Mouse (Mus musculus) heart, adult 18-20 months (tissue): ENCODE results near the gene Stk38l. TPM values are rescaled to one million over a fixed set of nuclear protein-coding genes. Genes with fewer than 3 reads are reported as not detected.
"Not testable (repeated sequence)": the region's sequence is repeated elsewhere in the genome, so short reads cannot be mapped to it uniquely, and the experiment has no call there.

Experiments used
- DNase-seq, 2 experiments: peaks; one replicate each; pipeline ENCODE4 v3.0.0; 2021 to 2022; ENCODE audit warnings: mixed read lengths in 1 of 2
- total RNA-seq, 2 experiments: library from RNA; stranded (reverse); gene quantifications; 2 replicates each; pipeline ENCODE4 v1.2.3; 2021

Stk38l gene
- total RNA-seq, 2 experiments from 2014 or later = 12.8 to 13.7 TPM

DNA sequence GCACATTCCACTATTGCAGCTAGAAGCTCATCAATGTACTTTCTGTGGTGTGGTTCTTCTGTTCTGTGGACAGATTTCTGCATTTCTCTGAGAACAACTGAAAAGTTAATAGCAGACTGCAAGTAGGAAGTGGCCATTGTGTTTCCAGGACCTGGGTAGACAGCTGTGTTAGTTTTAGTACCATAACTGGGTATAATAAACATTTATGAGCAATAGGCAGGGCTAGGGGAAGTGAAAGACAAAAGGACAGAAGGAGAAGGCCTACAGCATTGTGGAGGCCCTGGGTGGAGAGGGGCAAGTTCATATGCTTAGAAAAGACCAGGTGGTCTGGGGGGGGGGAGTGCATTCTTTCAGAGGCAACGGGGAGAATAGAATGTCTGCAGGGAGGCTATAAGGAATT lies 8.8 kb downstream of the Stk38l start:
- no peak for DNase-seq

DNA sequence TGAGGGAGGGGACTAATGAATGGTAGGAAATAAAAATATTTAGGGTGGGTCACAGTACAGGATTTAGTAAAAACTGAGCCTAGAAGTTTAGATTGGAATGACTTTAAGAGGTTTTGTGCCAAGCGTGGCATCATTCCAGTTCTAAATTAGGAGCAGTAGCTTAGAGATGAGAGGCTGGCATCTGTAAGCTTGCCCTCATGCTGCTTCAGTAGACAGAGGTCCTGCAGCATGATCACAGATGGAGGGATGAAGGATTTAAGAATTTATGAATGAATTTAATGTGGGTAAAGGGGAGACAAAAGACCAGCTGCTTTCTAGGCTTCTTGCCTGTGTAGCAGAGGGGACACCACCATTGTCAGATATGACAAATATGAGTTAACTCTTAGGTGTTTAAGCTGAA lies 14.1 kb downstream of the Stk38l start:
- peak; percentile 56 to 58 for DNase-seq

DNA sequence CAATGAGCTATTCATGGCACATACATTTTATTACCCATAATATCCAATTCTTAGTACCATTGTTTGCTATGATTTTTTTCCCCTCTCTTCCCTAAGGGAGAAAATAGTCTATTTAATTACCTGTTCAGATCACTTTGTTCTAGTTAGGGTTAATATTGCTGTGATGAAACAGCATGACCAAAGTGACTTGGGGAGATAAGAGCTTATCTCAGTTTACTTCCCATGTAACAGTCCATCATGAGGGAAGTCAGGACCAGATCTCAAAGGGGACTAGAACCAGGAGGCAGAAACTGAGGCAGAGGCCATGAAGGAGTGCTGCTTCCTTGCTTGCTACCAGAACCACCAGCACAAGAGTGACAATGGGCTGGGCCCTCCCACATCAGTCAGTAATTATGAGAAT lies 15.9 kb downstream of the Stk38l start:
- DNase-seq = no peak

DNA sequence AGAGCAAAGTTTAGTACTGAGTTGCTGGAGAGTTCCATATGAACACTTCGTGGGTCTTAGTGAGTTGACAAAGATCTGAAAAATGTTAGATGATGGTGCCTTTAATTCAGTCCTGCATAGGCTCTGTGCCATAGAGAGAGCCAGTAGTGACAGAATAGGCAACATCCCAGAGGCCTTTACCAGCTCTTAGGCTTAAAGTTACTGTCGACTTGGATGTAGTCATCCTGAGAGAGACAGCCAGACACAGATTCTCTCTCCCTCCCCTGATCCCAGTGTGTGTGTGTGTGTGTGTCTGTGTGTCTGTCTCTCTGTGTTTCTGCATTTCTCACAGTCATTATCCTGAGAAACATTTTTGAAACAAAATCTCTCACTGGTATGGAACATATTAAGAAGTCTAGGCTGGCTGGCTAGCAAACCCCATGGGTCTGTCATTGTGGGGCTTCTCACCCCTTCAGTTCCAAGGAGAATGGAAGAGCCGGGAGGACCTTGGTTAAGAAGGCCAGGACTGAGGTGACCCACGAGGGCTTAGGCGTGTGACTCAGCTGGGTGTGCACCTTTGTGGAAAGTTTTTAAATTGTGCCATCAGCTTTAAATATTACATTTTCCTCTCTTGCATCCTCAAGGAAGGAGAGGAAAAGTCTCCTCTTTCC lies 17.3 kb downstream of the Stk38l start:
- DNase-seq = no peak

DNA sequence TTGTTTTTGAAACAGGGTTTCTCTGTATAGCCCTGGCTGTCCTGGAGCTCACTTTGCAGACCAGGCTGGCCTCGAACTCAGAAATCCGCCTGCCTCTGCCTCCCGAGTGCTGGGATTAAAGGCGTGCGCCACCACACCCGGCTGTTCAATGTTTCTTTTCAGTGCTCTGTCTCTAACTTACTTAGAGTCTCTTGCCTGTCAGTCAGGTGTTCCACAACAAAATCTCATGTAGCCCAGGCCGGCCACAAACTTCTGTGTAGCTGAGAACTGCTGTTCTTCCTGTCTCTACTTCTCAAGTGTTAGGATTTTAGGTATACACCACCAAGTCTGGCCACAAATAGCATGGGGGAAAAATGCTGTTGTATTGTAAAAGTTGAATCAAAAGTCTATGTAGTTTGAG lies 19.5 kb downstream of the Stk38l start:
- not testable (repeated sequence) for DNase-seq

DNA sequence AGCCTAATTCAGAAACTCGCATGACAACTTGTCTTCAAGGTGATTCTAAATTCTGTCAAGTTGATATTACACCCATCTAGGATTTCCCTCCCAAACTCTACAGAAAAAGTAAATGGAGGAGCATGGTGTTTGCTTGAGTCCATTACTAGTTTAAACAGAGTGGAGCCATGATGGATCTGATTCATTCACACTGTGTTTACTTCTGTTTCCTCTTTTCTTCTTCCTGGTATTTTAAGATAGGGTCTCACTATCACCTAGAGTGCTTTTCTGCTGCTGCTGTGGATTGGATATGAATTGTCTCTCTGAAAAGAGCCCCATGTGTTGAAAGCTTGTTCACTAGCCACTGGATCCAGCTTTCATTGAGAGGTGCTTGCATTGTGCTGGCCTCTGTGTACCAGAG lies 20.4 kb downstream of the Stk38l start:
- no peak for DNase-seq

DNA sequence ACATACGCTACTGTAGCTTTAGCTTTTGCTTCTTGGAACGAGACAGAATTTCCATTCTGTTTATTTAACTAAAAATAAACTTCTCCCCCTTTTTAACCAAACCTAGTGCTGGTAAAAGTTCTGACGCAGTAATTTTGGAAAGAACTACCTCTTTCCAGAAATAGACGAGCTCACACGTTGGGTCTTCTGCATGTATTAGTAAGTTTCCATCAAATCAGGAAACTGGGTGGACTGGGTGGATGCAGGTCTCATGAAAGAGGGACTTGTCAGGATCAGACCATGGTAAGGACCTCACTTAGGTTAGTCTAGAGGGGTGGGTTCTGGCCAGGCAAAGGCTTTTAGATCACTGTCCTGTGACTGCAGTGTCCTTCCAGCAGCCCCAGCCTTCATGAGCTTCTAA lies 21.8 kb downstream of the Stk38l start:
- DNase-seq = no peak

DNA sequence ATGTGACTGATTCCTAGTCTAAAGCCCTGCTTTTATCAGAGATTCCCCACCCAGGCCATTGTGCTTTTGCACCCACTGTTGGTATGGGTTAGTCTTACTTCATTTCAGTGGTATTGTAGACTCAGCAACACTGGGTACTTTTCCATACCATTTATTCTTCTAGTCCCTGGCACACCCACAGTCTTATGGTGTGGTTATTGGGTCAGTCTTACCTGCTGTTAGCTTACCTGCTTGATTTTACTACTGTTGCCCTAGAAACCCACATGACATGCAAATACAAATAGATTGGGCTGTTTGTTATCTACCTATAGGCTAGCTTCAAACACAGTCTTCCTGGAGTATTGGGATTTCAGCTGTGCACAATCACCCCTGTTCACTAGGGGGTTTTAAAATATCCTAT lies 22.3 kb downstream of the Stk38l start:
- DNase-seq = no peak

DNA sequence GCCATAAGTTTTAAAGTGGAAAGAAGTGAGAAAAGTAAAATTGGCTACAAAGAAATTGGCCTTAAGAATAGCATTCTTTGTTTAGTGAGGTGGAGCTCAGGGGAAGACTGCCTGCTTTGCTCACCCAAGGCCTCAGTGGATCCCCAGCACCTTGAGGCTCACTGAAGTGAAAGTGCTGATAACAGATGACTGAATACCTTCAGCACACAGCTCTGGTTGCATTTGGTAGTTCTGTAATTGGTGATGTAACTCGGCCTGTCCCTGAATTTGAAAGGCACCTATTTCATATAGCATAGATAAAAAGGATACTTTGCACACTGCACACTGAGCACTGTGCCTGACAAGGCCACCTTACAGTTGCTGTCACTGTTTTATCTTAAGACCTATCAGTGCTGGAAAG lies 23.5 kb downstream of the Stk38l start:
- no peak for DNase-seq

DNA sequence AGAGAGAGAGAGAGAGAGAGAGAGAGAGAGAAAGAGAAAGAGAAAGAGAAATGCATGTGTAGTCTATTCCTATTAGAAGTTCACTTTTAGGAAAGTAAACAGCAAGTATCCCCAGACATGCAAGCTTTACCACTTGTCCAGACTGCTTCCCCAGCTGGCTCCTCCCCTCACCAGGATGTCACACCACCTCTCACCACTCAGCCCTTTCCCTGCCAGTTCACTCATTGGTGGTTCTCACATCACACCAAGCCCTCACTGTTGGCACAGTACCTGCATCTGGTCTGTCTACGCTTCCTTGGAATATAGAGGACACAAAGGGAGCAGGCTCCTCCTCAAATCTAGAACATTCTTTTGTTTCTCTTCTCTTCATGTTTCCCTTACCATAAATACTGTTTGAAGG lies 26.9 kb downstream of the Stk38l start:
- peak in 1 of 2 experiments; percentile 36 for DNase-seq

DNA sequence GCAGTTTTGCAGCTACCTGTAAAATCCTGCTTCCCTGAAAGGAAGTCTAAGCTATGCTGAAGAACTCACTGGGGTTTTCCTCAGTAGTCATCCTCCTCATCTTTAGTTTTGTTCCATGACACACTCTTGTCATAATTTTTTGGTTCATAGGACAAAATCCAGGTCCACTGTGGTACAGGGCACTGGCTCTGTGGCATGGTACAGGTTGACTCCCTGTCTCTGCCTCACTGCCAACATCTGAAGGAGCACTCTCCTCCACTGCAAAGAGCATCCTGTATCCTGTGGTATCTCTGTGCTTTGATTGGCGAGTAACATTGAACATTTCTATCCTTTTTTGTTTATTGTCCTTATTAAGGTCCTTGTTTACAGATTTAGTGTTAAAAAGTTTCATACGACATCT lies 27.4 kb downstream of the Stk38l start:
- no peak for DNase-seq

DNA sequence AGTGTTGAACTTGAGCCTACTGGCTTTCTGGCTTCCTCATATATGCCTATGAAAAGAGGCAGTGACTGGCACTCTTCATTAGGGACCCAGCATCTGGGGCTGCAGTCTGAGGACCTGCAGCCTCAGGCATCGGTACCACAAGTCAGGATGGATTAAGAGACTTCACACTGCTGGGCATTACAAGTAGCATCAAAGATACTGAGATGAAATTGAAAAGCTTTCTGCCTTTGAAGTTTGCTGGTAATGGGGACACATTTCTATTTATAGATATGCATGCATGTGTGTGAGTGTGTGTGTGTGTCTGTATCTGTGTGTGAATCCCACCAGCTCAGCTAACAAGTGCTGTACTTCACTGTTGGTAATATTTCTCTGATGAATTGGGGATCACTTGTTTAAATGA lies 27.8 kb downstream of the Stk38l start:
- DNase-seq = no peak

DNA sequence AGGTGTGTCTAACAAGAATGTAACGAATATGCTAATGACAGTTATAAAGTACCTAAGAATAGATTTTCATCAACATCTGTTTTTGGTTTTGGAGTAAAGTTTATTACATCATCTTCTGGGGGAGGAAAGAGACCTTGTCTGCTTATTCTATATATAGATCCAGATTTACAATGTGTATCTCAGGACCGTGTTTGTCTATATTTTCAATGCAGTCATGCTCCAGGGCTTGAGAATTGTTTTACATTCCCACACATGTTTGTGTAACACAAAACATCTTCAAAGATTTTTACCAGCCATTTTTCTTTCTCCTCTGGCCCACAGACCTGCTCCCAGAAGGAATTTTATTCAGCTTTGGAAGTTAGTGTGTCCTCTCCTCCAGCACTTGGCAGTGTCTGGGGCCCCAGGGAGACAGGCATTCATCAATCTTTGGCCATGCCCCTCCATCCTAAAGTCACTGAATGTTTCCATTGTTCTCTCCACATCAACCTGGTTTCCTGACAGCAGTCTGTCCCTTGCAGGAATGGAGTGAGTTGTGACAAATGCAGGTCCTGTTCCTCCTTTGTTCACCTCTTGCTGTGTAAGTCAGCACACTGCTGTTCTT lies 28.9 kb downstream of the Stk38l start:
- no peak for DNase-seq

DNA sequence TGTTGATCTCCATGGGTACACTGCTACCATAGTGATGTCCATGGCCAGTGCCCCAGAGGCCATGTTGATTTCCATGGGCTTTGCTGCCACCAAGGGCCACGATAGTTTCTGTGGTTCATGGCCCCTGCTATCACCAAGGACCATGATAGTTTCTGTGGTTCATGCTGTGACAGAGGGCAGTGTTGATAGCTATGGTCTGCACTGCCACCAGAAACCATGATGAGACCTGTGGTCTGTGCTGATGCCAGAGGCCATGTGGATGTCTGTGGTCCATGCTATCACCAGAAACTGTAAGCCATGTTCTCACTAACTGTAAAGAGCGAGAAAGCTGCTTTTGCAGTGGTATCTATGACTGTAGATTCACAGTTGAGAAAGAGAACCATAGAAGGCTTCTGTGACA lies 30.3 kb downstream of the Stk38l start:
- no peak for DNase-seq

DNA sequence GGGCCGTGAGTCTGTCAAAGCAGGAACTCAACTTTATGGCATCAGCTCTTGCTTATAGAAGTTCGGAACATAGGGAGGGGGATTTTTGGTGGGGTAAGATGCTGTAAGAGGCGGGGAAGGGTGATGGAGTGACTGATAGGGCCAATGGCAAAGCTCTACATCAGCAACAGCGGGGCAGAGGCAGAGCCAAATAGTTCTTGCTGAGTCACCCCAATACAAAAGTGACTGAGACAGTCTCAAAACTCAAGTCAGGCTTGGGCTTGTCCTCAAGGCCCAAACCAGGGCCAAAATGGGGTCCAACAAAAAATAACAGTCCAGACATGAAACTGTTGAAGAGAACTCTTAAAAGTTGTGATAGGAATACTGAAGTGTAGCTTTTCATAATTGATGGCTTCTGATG lies 30.9 kb downstream of the Stk38l start:
- no peak for DNase-seq

DNA sequence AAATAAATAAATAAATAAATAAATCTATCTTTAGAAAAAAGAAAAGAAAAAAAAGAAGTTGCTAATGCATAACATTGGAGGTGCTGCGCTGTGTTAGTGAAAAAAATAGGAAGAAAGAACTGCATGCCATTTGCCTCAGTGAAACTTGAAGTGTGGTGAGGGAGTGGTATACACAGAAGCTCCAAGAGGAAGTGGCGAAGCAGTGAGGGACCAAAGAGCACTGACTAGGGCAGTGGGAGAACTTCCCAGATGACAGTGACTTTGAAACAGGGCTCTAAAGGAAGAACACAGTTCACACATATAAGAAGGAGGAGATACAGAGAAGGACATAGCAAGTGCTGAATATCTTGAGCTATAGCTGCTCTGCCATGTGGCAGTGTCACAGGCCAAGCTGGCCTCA lies 34.2 kb downstream of the Stk38l start:
- no peak for DNase-seq

DNA sequence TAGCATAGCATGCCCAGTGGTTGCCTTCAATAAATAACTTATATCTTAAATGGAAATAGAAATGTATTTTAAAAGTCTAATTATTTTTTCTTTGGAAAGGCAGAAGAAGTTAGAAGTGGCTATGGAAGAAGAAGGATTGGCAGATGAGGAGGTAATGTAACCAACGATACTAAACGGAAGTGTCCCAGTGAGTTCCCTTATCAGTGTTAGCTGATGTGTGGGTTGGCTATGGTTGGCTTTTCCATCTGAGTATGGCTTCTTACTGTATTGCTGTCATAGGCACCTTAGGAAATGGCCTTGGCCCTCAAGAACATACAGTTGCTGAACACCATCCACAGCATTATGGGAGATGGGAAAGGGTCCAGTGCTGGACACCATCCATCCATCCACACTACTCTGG lies 35.2 kb downstream of the Stk38l start:
- no peak for DNase-seq

DNA sequence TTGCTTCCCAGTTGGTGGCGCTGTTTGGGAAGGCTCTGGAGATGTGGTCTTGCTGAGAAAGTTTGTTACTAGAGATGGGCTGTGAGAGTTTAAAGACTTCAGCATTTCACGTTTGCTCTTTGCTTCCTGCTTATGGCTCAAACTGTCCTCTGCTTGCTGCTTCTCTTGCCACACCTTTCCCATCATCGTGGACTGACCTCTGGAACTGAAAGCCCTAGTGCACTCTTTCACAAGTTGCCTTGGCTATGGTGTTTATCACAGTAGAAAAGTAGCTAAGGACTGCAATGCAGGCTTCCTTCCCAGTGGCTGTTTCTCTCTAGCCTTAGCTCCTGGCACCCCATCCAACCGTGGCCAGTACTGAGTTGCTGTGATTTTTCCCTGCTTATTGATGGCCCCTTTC lies 35.9 kb downstream of the Stk38l start:
- no peak for DNase-seq

DNA sequence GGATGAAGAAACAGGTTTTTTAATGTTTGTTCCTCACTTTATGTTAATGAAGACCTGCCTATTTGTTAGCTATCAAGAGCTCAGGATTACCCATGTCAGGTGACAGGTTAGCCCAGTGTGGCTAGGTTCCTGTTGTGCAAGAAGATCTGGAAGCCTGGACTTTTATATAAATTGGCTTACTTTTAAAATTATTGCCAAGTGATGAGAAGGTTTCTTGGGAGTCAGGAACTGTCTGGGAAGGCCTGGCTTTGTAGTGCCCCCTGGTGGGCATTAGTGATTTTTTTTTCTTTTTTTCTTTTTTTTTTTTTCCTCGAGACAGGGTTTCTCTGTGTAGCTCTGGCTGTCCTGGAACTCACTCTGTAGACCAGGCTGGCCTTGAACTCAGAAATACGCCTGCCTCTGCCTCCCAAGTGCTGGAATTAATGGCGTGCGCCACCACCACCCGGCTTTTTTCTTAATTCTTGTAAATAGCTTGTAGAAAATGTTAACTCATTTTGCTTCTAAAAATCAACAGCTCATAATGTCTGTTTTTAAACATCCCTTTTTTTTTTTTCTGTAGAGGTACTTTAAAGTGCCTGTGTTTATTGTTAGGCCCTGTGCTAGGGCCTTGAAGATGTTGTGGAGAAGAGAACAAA lies 37.6 kb downstream of the Stk38l start:
- DNase-seq = peak in 1 of 2 experiments; percentile 54

DNA sequence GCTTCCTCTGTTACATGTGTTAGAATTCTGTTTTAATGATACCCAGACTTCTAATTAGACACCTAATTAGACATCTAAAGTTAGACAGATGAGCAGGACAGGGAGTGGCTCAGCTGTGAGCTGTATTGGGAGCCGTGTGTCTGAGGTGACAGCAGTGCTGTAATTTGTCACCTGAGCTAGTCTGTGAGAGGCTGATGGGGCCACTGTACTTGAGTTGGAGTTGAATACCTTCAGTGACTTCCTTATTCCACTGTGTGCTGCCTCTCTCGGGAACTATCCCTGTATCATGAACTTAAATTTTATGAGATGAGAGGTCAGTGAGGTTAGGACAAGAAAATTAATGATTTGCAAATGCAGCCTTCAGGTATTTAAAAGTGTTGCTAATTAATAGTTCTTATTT lies 39.8 kb downstream of the Stk38l start:
- no peak for DNase-seq

DNA sequence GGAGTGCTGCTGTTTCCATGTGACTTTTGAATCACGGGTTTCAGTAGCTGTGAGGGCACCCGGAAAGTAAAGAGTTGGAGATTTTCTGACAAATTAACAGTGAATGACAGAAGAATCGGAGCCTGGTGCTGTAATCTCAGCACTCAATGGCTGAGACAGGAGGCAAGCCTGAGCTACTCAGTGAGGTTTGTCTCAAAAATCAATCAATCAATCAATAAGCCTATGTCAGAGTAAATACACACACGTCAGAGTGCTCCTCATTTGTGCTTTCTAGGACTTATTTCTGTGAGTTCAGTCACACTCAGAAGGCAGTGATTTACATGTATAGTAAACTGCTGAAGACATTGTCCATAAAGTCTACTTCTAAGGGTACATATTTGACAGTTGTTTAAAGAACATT lies 40.5 kb downstream of the Stk38l start:
- DNase-seq = no peak

DNA sequence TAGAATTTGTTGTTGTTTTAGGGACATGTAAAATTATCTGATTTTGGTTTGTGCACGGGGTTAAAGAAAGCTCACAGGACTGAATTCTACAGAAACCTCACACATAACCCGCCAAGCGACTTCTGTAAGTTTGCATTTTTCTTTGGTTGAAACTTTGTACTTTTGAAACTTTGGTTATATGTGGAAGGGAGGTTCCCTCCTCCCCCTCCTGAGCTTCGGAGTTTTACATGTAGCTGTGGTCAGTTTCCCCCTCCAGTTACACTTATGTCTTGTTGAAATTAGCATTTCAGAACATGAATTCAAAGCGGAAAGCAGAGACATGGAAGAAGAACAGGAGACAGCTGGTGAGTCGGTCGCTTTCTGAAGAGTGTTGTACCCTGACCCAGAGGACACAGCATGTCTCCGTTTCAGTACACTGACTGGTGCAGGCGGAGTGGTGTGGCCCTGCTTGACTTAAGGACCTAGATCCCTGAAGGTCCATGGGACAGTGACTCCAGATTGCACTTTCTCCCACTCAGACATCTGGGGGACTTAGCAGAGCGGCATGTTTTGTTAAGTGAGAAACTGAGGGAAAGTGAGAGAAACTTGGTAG lies 44.1 kb downstream of the Stk38l start:
- DNase-seq = no peak

DNA sequence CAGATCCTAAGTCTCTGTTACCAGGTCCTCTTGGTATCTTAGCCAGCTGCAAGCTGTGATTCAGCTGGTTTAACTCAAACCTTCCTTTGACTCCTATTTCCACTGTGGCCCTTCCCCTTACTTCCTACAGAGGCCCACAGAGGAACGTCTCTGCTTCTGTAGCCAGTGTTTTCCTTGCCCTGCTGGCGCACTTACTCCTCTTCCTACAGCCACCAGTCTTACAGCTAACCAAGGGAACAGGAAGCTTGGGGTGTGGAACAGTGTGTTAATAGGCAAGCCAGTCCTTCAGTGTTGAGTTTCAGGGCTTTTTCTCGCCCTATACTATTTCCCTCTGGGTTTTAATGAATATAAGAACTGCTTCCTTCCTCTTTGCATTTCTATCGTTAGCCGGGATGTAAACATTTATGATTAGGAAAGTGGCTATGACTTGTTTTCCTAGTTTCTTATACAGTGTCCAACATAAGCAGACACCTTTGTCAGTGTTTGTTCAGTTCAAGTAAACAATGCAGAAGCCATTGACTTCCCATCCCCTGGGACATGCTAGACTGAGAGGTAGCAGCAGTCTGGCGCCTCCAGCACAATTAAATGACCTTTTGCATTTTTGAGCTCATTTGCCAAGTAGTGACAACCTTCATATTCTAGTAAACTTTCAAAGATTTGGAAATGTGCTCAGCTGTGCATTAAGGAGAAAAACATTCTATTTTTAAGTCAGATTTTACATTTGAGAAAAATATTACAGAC lies 45.4 kb downstream of the Stk38l start:
- DNase-seq = peak in 1 of 2 experiments; percentile 73
